Mouse (Mus musculus): ENCODE measurements at regions not wholly inside any gene's neighbourhood (a gene's known extent, or its start where the extent isn't known, plus 50 kb on each side); places are given as distances from the start of the nearest gene placed in this dataset.

GRCm38 (mm10) chr5:79679051-79679450, 1340.9 kb upstream of the Adgrl3 start:
- DNase-seq (ENCODE audit: low read depth): no peak

GRCm38 (mm10) chr5:79680321-79680720, 1339.6 kb upstream of the Adgrl3 start:
- DNase-seq (ENCODE audit: low read depth): no peak

DNA sequence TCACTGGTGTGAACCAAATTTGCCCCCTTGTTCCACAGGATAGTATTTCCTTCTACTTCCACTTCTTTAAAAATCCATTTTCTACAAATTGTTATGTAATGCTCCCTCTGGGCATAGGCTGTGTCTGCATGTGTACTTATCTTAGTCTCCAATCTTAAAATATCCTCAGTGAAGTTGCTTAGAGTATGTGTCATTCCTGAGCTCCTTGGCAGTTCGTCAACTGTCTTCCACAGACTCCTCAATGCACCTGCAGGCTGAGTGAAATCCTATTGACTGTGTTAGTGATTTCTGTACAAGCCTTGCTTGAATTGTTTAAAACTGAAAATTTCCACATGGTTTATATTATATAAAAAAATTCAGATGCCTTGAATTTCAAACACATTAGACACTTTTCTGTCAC, 1313.3 kb upstream of the Adgrl3 start:
- peak; percentile 16 for DNase-seq (ENCODE audit: low read depth)

GRCm38 (mm10) chr5:79734885-79735284, 1285.1 kb upstream of the Adgrl3 start:
- DNase-seq (ENCODE audit: low read depth): peak; percentile 97

GRCm38 (mm10) chr5:79784391-79784790, 1235.5 kb upstream of the Adgrl3 start:
- DNase-seq (ENCODE audit: low read depth): no peak

GRCm38 (mm10) chr5:79826531-79826930, 1193.4 kb upstream of the Adgrl3 start:
- no peak for DNase-seq (ENCODE audit: low read depth)

GRCm38 (mm10) chr5:79846456-79846855, 1173.5 kb upstream of the Adgrl3 start:
- DNase-seq (ENCODE audit: low read depth): no peak

GRCm38 (mm10) chr5:79855866-79856265, 1164.1 kb upstream of the Adgrl3 start:
- no peak for DNase-seq (ENCODE audit: low read depth)

GRCm38 (mm10) chr5:79900713-79901112, 1119.2 kb upstream of the Adgrl3 start:
- DNase-seq (ENCODE audit: low read depth): no peak

- no peak for DNase-seq (ENCODE audit: low read depth)
Measured at GRCm38 (mm10) chr5:79905341-79905740, 1114.6 kb upstream of the Adgrl3 start.
